Mouse (Mus musculus): ENCODE results near the gene Pgp.
"Not testable (repeated sequence)": the region's sequence is repeated elsewhere in the genome, so short reads cannot be mapped to it uniquely, and the experiment has no call there.

Gene Pgp

GRCm38 (mm10) chr17:24469910-24470602 is at the start of gene Pgp, which contains the start of gene E4f1:
TSS of gene Pgp (plus strand) at chr17:24470392.
TSS of gene E4f1 (minus strand) at chr17:24470313.
- in situ Hi-C loops (cut with MboI), result no loop called here

DNA sequence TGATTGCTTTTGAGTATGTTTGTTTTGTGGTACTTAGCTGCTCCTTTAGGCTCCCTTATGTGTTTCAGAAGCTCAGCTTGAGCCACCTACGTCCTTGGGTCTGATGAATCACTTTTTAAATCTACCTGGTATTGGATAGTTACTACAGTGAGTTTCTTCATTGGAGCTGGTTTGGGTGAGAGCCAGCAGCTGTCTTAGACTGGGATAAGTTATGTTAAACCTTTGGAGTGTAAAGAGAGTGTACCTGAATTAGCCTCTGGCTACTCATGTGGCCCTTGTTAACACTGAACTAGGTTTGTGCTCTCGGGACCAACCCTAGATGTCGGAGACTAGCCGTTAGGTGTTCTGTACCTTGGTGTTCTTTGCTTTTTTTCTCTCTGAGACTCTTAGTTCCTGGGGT is 47.1 kb upstream of the Pgp start:
- in situ Hi-C loops (cut with MboI), result no loop called here

- in situ Hi-C loops (cut with MboI), result no loop called here
These were observed 45.7 kb upstream of the Pgp start for GRCm38 (mm10) chr17:24424489-24424888.

- in situ Hi-C loops (cut with MboI), result not testable (repeated sequence)
These were observed 44.9 kb upstream of the Pgp start for GRCm38 (mm10) chr17:24425326-24425725.

DNA sequence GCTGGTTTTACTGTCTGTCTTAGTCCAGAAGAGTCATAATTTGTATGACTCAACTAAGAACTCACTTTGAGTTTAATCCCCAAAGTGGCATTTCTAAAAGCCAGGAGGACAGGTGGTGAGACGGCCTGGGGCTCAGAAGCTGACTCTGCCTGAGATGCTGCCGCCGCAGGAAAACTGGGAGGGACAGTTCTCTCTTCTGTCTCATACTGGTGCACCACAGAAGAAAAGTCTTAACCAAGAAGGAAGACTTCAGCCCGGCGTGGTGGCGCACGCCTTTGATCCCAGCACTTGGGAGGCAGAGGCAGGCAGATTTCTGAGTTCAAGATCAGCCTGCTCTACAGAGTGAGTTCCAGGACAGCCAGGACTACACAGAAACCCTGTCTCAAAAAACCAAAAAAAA is 44.3 kb upstream of the Pgp start:
- in situ Hi-C loops (cut with MboI), result no loop called here

- in situ Hi-C loops (cut with MboI), result no loop called here
These were observed 43.6 kb upstream of the Pgp start, which contains the start of gene Eci1 for GRCm38 (mm10) chr17:24426471-24427169. TSS of gene Eci1 (plus strand) at chr17:24426641.

- in situ Hi-C loops (cut with MboI), result no loop called here
These were observed 43.0 kb upstream of the Pgp start for GRCm38 (mm10) chr17:24427170-24427557.

DNA sequence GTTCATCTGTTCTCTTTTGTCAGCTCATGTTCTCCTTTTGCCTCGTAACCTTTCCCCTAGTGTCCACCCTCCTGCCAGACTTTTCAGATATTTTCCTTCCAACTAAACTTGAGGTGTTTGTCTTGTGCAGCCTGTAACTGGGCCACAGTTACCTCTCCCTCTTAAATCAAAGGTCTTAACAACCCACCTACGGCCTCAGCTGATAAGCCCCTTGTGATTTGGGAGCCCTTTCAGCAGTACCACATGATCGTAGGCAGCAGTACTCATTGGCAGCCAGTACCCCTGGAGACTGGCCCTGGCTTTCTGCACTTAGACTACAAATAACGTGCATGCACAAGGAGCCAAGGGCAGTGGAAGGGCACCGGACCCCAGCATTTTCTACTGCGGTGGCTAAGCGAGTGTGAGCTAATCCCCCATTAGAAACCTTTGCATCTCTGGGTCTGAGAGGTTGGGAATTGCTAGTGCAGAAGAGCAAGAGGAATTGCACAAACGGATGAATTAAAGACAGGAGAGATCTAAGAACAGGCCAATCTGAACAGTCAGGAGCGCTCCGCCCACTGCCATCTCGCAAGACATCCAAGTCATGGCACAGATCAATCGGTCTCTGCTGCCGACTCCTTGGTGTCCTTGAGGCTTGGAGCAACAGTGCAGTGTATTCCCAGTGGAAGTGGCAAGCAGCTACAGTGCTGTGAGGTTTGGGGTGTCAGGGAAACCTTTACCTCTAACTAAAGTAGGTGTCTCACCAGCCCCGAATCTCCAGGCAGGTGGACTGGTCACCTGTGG is 40.8 kb upstream of the Pgp start:
- in situ Hi-C loops (cut with MboI), result no loop called here

DNA sequence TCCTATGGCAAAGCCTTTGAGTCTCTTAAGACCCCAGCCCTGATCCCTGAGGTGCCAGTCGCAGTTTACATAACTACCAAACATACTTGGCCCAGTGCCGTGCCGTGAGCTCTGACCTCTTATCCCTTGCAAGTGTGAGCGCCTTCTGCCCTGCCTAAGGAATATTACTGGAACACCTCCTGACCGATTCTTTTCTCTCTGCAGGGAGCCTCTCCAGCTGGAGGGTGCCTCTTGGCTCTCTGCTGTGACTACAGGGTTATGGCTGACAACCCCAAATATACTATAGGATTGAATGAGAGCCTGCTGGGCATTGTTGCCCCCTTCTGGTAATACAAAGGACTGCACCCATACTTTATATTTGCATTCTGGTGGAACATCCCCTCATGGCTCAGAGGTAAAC is 33.2 kb upstream of the Pgp start:
- in situ Hi-C loops (cut with MboI), result no loop called here

DNA sequence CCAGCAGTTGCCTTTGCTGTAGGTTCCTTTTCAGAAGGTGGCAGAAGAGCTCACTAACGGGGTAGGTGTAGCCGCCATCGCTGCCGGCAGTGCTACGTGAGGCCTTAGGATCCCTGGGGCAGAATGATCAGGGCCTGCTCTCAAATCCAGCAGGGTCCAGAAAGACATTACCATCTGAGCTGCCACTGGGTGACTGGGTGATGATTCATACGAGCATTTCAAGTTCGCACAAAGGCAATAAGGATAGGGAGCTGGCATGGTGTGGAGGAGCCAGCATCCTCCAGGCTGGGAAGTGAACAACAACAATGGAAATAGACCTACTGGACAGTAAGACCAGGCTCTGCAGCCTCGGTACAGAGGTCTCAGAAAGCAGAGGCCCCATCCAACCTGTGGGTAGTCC is 29.8 kb upstream of the Pgp start:
- in situ Hi-C loops (cut with MboI), result no loop called here

- in situ Hi-C loops (cut with MboI), result no loop called here
These were observed 29.0 kb upstream of the Pgp start for GRCm38 (mm10) chr17:24441148-24441547.

GRCm38 (mm10) chr17:24442107-24442506 is 28.1 kb upstream of the Pgp start:
- in situ Hi-C loops (cut with MboI), result no loop called here

- in situ Hi-C loops (cut with MboI), result no loop called here
These were observed 27.5 kb upstream of the Pgp start, which contains the start of gene Dnase1l2 for GRCm38 (mm10) chr17:24442632-24443155. TSS of gene Dnase1l2 (minus strand) at chr17:24443105.

DNA sequence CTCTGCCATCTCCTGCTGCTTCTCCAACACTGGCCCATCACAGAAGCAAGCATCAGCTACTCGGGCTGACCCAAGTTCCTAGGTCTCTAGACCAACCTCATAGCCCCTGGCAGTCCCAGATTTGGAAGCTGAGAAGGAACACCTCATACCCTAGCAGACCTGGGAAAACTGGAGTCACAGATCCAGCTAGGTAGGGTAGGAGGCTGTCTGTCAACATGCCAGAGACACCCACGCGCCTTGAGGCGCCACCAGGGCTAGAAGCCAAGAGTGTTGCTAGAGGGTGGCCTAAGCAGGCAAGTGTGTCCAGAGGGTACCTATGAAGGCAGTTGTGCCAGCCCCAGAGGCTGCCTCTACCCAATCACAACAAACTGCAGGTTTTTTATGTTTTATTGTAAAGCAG is 26.8 kb upstream of the Pgp start:
- in situ Hi-C loops (cut with MboI), result no loop called here

DNA sequence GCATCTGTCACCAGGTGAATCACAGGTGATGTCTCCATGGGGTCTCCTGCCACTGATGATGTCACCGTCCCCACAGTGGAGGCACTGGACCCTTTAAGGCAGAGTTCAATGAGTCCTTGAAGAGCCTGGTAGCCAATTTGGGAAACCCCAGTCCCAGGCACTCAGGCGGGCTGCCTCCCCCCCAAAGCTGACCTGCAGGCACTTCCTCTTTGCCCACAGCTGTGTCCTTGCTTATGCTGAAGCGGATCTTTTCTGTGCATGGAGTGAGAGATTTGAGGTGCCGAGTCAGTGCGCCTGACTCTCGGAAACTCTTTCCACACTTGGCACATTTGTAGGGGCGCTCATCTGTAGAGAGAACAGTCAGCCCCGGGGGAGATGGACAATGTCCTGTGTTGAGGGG is 23.6 kb upstream of the Pgp start:
- in situ Hi-C loops (cut with MboI), result no loop called here

DNA sequence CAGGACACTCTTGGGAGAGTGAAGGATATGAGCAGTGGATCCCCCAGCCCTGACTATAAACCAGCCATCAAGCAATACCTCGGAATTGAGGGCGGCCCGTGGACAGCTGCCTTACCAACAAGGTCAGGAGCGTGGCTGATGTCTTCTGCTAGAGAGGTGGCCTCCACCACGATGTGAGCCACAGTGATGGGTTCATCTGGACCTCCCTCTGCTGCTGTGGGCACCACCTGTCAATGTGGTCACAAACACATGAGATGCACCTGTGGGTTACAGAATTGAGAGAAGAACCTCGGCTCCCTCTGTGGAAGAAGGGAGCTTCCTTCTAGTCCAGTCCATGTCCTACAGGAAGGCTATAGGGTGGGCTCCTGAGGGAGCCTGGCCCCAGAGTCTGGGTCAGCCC is 20.7 kb upstream of the Pgp start:
- in situ Hi-C loops (cut with MboI), result no loop called here

GRCm38 (mm10) chr17:24451220-24451619 is 19.0 kb upstream of the Pgp start:
- in situ Hi-C loops (cut with MboI), result no loop called here

- in situ Hi-C loops (cut with MboI), result no loop called here
These were observed 16.8 kb upstream of the Pgp start for GRCm38 (mm10) chr17:24453372-24453771.

DNA sequence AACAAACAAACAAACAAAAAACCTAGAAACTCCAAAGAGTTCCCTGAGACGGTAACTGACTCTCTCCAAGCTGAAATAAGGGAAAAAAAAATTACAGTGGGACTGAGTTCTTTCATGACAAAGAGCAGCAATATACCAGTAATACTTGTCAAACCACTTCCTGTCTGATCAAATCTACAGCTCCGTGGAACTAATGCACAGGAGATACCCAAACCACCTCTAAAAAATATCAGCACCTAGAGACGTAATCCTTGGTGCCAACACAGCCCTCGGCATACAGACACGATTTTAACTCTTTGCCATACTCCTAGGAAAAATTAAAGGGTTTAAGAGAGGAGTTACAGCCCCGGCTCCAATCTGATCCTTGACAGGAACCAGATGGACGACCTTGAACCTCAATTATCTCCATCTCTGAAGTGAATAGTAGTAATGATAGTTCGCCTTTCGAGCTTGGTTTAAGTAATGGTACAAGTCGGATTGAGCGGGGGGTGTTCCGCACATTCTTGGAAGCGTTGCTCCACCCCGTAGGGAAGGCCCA is 15.9 kb upstream of the Pgp start:
- in situ Hi-C loops (cut with MboI), result no loop called here

DNA sequence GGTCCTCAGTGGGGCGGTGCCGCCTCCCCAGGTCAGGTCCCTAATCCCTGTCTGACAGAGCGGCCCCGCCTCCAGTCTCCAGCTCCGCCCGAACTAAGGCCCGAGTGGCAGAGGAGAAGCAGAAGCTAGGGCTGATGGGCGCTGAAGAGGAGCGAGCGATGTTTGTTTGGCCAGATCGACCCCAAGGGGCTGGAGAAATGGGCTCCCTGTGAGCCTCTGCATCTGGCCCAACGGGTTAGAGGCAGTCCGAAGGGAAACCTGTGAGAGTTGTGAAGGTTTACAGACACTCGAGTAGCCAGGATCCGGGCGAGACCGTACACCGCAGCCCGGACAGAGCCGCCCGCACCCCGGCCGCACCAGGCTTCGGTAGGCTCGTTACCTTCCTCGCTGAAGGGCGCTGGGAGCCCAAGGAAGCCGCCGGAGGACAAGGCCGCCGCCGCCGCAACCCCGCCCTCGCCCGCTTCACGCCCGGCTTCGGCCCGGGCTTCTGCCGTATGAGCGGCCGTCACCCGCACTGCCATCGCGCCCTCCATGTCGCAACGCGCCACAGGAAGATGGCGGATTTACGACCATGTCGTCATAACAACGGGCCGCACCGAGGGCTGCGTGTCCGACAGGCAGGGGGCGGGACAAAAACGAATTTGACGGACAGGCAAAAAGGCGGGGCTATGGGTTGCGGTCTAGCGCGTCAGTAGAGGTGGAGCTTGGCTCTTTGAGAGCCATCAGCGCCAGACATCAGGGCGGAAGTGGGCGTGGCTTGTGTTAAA is 15.3 kb upstream of the Pgp start:
- in situ Hi-C loops (cut with MboI), result no loop called here

DNA sequence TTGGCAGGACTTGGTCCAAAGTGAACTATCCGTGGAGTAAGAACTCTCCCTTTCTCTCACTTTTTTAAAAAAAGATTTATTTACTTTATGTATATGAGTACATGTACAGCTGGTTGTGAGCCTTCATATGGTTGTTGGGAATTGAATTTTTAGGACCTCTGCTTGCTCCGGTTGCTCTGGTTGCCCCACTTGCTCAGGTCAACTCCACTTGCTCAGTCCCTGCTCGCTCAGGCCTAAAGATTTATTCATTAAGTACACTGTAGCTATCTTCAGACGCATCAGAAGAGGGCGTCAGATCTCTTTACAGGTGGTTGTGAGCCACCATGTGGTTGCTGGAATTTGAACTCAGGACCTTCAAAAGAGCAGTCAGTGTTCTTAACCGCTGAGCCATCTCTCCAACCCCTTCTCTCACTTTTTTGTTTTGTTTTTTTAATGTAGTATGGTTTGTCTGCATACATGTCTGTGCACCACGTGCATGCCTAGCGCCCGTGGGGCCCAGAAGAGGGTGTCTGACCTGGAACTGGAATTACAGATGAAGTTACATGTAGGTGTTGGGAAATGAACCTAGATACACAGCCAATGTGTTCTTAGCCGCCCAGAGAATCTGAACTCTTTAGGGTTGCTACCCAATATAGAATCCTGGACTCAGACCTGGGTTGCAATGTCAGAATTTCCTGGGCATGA is 14.5 kb upstream of the Pgp start:
- in situ Hi-C loops (cut with MboI), result not testable (repeated sequence)
